ENCODE assay signal across 9 mouse cellular contexts in genomic region chr15:77934326-77934725, GRCm38 (mm10). TPM values are rescaled to one million over a fixed set of nuclear protein-coding genes. Genes with fewer than 3 reads are reported as not detected.
A peak's percentile ranks its signal among the peaks of the same experiment; 100 is the strongest.
DNase-seq lines count a peak whose midpoint lies in the region; ATAC-seq and TF ChIP-seq lines count a peak whose summit lies in the region.
"Had no signal": no experiment of that assay in that cellular context is flagged by ENCODE, and none has a peak within 500 bp of the region (broad histone marks: within the 10 kb centered on the region; RNA-seq: fewer than 3 reads in every experiment).

No protein-coding gene starts in this region.

- WGBS in hindbrain, embryonic 11.5 days = 75% methylated on average over 11 of the region's 11 CpGs
- WGBS in hindbrain, embryonic 16.5 days = 70% methylated on average over 11 of the region's 11 CpGs
- WGBS in kidney, adult 2 months = 39% methylated on average over 11 of the region's 11 CpGs

- no peak overlapping the region for H3K4me2 ChIP-seq in hindbrain, embryonic 11.5 days (replicated peaks; ENCODE audit: low read depth, low read length)
- H3K4me2 ChIP-seq in hindbrain, embryonic 16.5 days (ENCODE audit: low read length) = no peak overlapping the region

- H3K27ac ChIP-seq in hindbrain, embryonic 11.5 days (ENCODE audit: low read depth, low read length) = no peak overlapping the region
- H3K27ac ChIP-seq in hindbrain, embryonic 16.5 days (ENCODE audit: low read depth, low read length) = no peak overlapping the region
- H3K27ac ChIP-seq in kidney, adult 2 months (ENCODE audit: insufficient read depth, low read depth, low read length) = peak overlapping the region; percentile 19; the same call in 1 of the 2 replicates

- no peak for TF ChIP-seq POLR2A in kidney, adult 2 months (IDR thresholded peaks at IDR 0.05; ENCODE audit: low read depth, low read length)

- no peak for TF ChIP-seq CTCF in C2C12 (IDR thresholded peaks at IDR 0.05; ENCODE audit: control insufficient read depth, insufficient read depth, insufficient read length)
- no peak for TF ChIP-seq CTCF in kidney, adult 2 months (conservative IDR thresholded peaks at IDR 0.05; ENCODE audit: insufficient read depth, insufficient read length, low read depth, low read length)

- H3K4me3 ChIP-seq in hindbrain, embryonic 11.5 days (ENCODE audit: low read depth, low read length) = no peak overlapping the region
- H3K4me3 ChIP-seq in hindbrain, embryonic 16.5 days (ENCODE audit: low read length) = no peak overlapping the region
- no peak overlapping the region for H3K4me3 ChIP-seq in C2C12 (ENCODE audit: insufficient read depth, poor library complexity, severe bottlenecking)
- no peak overlapping the region for H3K4me3 ChIP-seq in kidney, adult 2 months (ENCODE audit: insufficient read depth, low read depth, low read length)

- H3K36me3 ChIP-seq in hindbrain, embryonic 11.5 days (ENCODE audit: control insufficient read depth, insufficient read depth, low read length) = no peaks in the 10 kb centered on the region
- no peaks in the 10 kb centered on the region for H3K36me3 ChIP-seq in hindbrain, embryonic 16.5 days (ENCODE audit: control insufficient read depth, insufficient read depth, low read length)
- no peaks in the 10 kb centered on the region for H3K36me3 ChIP-seq in C2C12 (ENCODE audit: control insufficient read depth, insufficient read depth)
- no peaks in the 10 kb centered on the region for H3K36me3 ChIP-seq in kidney, adult 2 months (ENCODE audit: control insufficient read depth, insufficient read depth, low read length)
- H3K36me3 ChIP-seq: G1E had no signal

- no peak for DNase-seq in hindbrain, embryonic 11.5 days (ENCODE audit: low spot score)
- peak; percentile 66 for DNase-seq in cerebellum, adult 9-10 months
- DNase-seq in kidney, adult 2 months = peak; percentile 87
- DNase-seq in spleen, postnatal 10 days (ENCODE audit: low spot score in 2 of 2) = no peak
- no peak for DNase-seq in Muller cell, postnatal 12 days (ENCODE audit: inconsistent ontology term)
- no peak for DNase-seq in layer of hippocampus, postnatal 25 days (ENCODE audit: extremely low spot score in 1 of 2, low spot score in 1 of 2)

- H3K79me3 ChIP-seq in C2C12 (ENCODE audit: low read depth) = no peaks in the 10 kb centered on the region

- no peak for ATAC-seq in hindbrain, embryonic 11.5 days (ENCODE audit: low FRiP score)
- no peak for ATAC-seq in hindbrain, embryonic 16.5 days

- no peak overlapping the region for H3ac ChIP-seq in C2C12 (ENCODE audit: control insufficient read depth, insufficient read length, low read depth)

- H3K79me2 ChIP-seq in C2C12 (ENCODE audit: control insufficient read depth, insufficient read depth) = peaks cover 5% of the 10 kb centered on the region

- H3K9ac ChIP-seq in hindbrain, embryonic 11.5 days (ENCODE audit: low read depth, low read length) = 0 out of 2 replicates have a peak overlapping the region, but pooled peaks have one; percentile 31
- no peak overlapping the region for H3K9ac ChIP-seq in hindbrain, embryonic 16.5 days (ENCODE audit: low read depth, low read length)

- no peaks in the 10 kb centered on the region for H3K9me3 ChIP-seq in hindbrain, embryonic 11.5 days (ENCODE audit: control insufficient read depth, low read length)
- no peaks in the 10 kb centered on the region for H3K9me3 ChIP-seq in hindbrain, embryonic 16.5 days (ENCODE audit: control insufficient read depth, low read length)
- H3K9me3 ChIP-seq: G1E had no signal

- peaks cover 3% of the 10 kb centered on the region; the same call in 1 of the 2 replicates for H3K4me1 ChIP-seq in hindbrain, embryonic 11.5 days (replicated peaks; ENCODE audit: control insufficient read depth, insufficient read depth, low read length)
- peaks cover 17% of the 10 kb centered on the region for H3K4me1 ChIP-seq in hindbrain, embryonic 16.5 days (ENCODE audit: control insufficient read depth, insufficient read depth, low read depth, low read length)
- H3K4me1 ChIP-seq in kidney, adult 2 months (ENCODE audit: control insufficient read depth, insufficient read depth, low read length) = peaks cover 18% of the 10 kb centered on the region

- no peaks in the 10 kb centered on the region for H3K27me3 ChIP-seq in hindbrain, embryonic 11.5 days (ENCODE audit: control insufficient read depth, insufficient read depth, low read length)
- no peaks in the 10 kb centered on the region for H3K27me3 ChIP-seq in hindbrain, embryonic 16.5 days (replicated peaks; ENCODE audit: control insufficient read depth, insufficient read depth, low read length)
- H3K27me3 ChIP-seq in C2C12 (ENCODE audit: control insufficient read depth, insufficient read depth, insufficient read length) = no peaks in the 10 kb centered on the region
- H3K27me3 ChIP-seq in kidney, adult 2 months (replicated peaks; ENCODE audit: control insufficient read depth, insufficient read depth, low read length) = no peaks in the 10 kb centered on the region

TF ChIP-seq in C2C12, 6 proteins besides CTCF, POLR2A, EP300 and RAD21:
- no peak for TF ChIP-seq FOSL1 (IDR thresholded peaks at IDR 0.05; ENCODE audit: insufficient read depth, low read length, poor library complexity, severe bottlenecking)
- no peak for TF ChIP-seq MYOG (IDR thresholded peaks at IDR 0.05; ENCODE audit: control insufficient read depth, extremely low read depth, insufficient read length)
- no peak for TF ChIP-seq MYOD1 (IDR thresholded peaks at IDR 0.05; ENCODE audit: control insufficient read depth, insufficient read length, low read depth)
- TF ChIP-seq CEBPB (IDR thresholded peaks at IDR 0.05; ENCODE audit: low read depth) = peak; percentile 81
TF ChIP-seq in C2C12: peak in this region for 1.

RNA-seq across cellular contexts. Expression of gene Txn2, which starts 5.5 kb away (rescaled TPM):
- polyA plus RNA-seq in hindbrain, embryonic 11.5 days (2014; fragmentation: Nextera tagmentation; extraction: Ambion mirVana) = 251 and 253 TPM in 2 replicates
- 215 and 216 TPM in 2 replicates for polyA plus RNA-seq in hindbrain, embryonic 16.5 days (2015; fragmentation: Nextera tagmentation; extraction: Ambion mirVana)
- polyA plus RNA-seq in C2C12 (2012; fragmentation: generic; extraction: Trizol) = 371 TPM
- 396 and 408 TPM in 2 replicates for polyA plus RNA-seq in kidney, adult 2 months (2012; rRNA removed)
- 100 to 1,000 TPM; 115 to 140 TPM for total RNA-seq in layer of hippocampus, postnatal 25 days (2021)

RNA-seq across cellular contexts. Expression of gene Foxred2, which starts 22.2 kb away (rescaled TPM):
- 4.4 and 4.6 TPM in 2 replicates for polyA plus RNA-seq in hindbrain, embryonic 11.5 days (2014; fragmentation: Nextera tagmentation; extraction: Ambion mirVana)
- polyA plus RNA-seq in hindbrain, embryonic 16.5 days (2015; fragmentation: Nextera tagmentation; extraction: Ambion mirVana) = 8.8 and 9.6 TPM in 2 replicates
- 7.3 TPM for polyA plus RNA-seq in C2C12 (2012; fragmentation: generic; extraction: Trizol)
- 3.8 and 4.1 TPM in 2 replicates for polyA plus RNA-seq in kidney, adult 2 months (2012; rRNA removed)
- 10 to 100 TPM; 11.0 to 13.4 TPM for total RNA-seq in layer of hippocampus, postnatal 25 days (2021)

RNA-seq across cellular contexts. Expression of gene Eif3d, which starts 36.3 kb away (rescaled TPM):
- polyA plus RNA-seq in hindbrain, embryonic 11.5 days (2014; fragmentation: Nextera tagmentation; extraction: Ambion mirVana) = 246 and 250 TPM in 2 replicates
- polyA plus RNA-seq in hindbrain, embryonic 16.5 days (2015; fragmentation: Nextera tagmentation; extraction: Ambion mirVana) = 158 and 175 TPM in 2 replicates
- 428 TPM for polyA plus RNA-seq in C2C12 (2012; fragmentation: generic; extraction: Trizol)
- 98.8 and 132 TPM in 2 replicates for polyA plus RNA-seq in kidney, adult 2 months (2012; rRNA removed)
- 100 to 1,000 TPM in 1 of 2 experiments, 10 to 100 TPM in 1; 91.1 to 109 TPM for total RNA-seq in layer of hippocampus, postnatal 25 days (2021)

Comparison
In these comparisons a context has a peak if more than half of its experiments do, and no peak if none do; other contexts are left out.
1. DNase-seq: peak in cerebellum, adult 9-10 months (single experiment) and kidney, adult 2 months (single experiment); none in hindbrain, embryonic 11.5 days (single experiment), spleen, postnatal 10 days (0 of 2), Muller cell, postnatal 12 days (single experiment) and layer of hippocampus, postnatal 25 days (0 of 2).